In the genomic region with DNA sequence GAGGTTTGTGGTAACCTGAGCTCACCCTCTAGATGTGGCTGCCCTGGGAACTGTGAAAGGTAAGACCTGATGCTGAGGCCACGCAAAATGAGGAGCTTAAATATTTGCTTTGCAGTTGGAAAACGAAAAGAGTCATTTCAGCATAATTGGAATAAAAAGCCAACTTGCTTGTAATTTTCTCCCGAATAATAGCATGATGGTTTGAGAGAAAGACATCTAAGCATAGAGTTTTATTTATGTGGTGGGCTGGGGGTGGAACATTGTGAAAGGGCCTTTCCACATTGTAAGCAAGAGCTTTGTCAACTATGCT, we compare ENCODE assay signal across 16 mouse cellular contexts. TPM values are rescaled to one million over a fixed set of nuclear protein-coding genes. Genes with fewer than 3 reads are reported as not detected.
DNase-seq lines count a peak whose midpoint lies in the region; ATAC-seq and TF ChIP-seq lines count a peak whose summit lies in the region.
"Had no signal": no experiment of that assay in that cellular context is flagged by ENCODE, and none has a peak within 500 bp of the region (broad histone marks: within the 10 kb centered on the region; RNA-seq: fewer than 3 reads in every experiment).

No protein-coding gene starts in this region.

- no peaks in the 10 kb centered on the region for H3K27me3 ChIP-seq in heart, postnatal 0 days (ENCODE audit: control insufficient read depth, insufficient read depth, low read length)
- no peaks in the 10 kb centered on the region for H3K27me3 ChIP-seq in heart, embryonic 10.5 days (ENCODE audit: insufficient read depth, poor library complexity, severe bottlenecking)
- no peaks in the 10 kb centered on the region for H3K27me3 ChIP-seq in lung, embryonic 16.5 days (ENCODE audit: control insufficient read depth, insufficient read depth, low read depth, low read length)
- H3K27me3 ChIP-seq in midbrain, embryonic 13.5 days = no peaks in the 10 kb centered on the region
- H3K27me3 ChIP-seq: midbrain, embryonic 15.5 days; neural tube, embryonic 12.5 days had no signal

- WGBS in heart, postnatal 0 days = 83% methylated on average over 3 of the region's 3 CpGs
- WGBS in heart, embryonic 10.5 days = 88% methylated on average over 3 of the region's 3 CpGs
- WGBS in lung, embryonic 16.5 days = 60% methylated on average over 3 of the region's 3 CpGs
- WGBS in bone marrow, adult 2 months = 86% methylated on average over 3 of the region's 3 CpGs
- 88% methylated on average over 3 of the region's 3 CpGs for WGBS in midbrain, embryonic 13.5 days

- DNase-seq in heart, postnatal 0 days (ENCODE audit: low spot score) = no peak
- DNase-seq in heart, embryonic 10.5 days (ENCODE audit: low spot score) = no peak
- DNase-seq in lung, postnatal 4 days = no peak
- DNase-seq in induced T-regulatory cell, adult 2 months (ENCODE audit: low read depth) = peak; percentile 73
- DNase-seq in kidney, postnatal 25 days = no peak
- DNase-seq: adrenal gland, postnatal 36 days; cerebellum, adult 11-12 months; kidney, adult 11 months; thymus, adult 18-20 months had no signal

- no peak for ATAC-seq in heart, postnatal 0 days (ENCODE audit: insufficient read depth, low read depth)
- ATAC-seq in lung, embryonic 16.5 days (ENCODE audit: low read depth) = no peak
- ATAC-seq in midbrain, embryonic 13.5 days = no peak
- ATAC-seq: midbrain, embryonic 15.5 days had no signal

- 0 out of 2 replicates have a peak overlapping the region, but pooled peaks have one; percentile 78 for H3K4me3 ChIP-seq in heart, postnatal 0 days (ENCODE audit: low read depth, low read length)
- no peak overlapping the region for H3K4me3 ChIP-seq in heart, embryonic 10.5 days
- H3K4me3 ChIP-seq in lung, embryonic 16.5 days (ENCODE audit: low read length) = no peak overlapping the region
- H3K4me3 ChIP-seq in bone marrow, adult 2 months (replicated peaks; ENCODE audit: control insufficient read depth, low read depth, low read length) = peak overlapping the region; percentile 3
- no peak overlapping the region for H3K4me3 ChIP-seq in midbrain, embryonic 13.5 days (replicated peaks)
- H3K4me3 ChIP-seq: midbrain, embryonic 15.5 days; neural tube, embryonic 12.5 days had no signal

- H3K9ac ChIP-seq in heart, postnatal 0 days (replicated peaks; ENCODE audit: low read depth, low read length) = 0 out of 2 replicates have a peak overlapping the region, but pooled peaks have one; percentile 35
- no peak overlapping the region for H3K9ac ChIP-seq in lung, embryonic 16.5 days (ENCODE audit: low read length)
- no peak overlapping the region for H3K9ac ChIP-seq in midbrain, embryonic 13.5 days (replicated peaks)
- H3K9ac ChIP-seq: liver, embryonic 14.5 days; midbrain, embryonic 15.5 days; neural tube, embryonic 12.5 days had no signal

- H3K27ac ChIP-seq in heart, postnatal 0 days (ENCODE audit: low read depth) = peak overlapping the region; percentile 67
- H3K27ac ChIP-seq in heart, embryonic 10.5 days = no peak overlapping the region
- 0 out of 2 replicates have a peak overlapping the region, but pooled peaks have one; percentile 49 for H3K27ac ChIP-seq in lung, embryonic 16.5 days (ENCODE audit: low read length)
- no peak overlapping the region for H3K27ac ChIP-seq in bone marrow, adult 2 months (ENCODE audit: control insufficient read depth, insufficient read depth, low read depth, low read length, poor library complexity)
- H3K27ac ChIP-seq in midbrain, embryonic 13.5 days = no peak overlapping the region
- H3K27ac ChIP-seq: liver, embryonic 14.5 days; midbrain, embryonic 15.5 days; neural tube, embryonic 12.5 days had no signal

- peak overlapping the region; percentile 80 for H3K4me2 ChIP-seq in heart, postnatal 0 days (ENCODE audit: low read depth, low read length)
- H3K4me2 ChIP-seq in lung, embryonic 16.5 days (ENCODE audit: low read depth, low read length) = no peak overlapping the region
- H3K4me2 ChIP-seq in midbrain, embryonic 13.5 days (replicated peaks) = no peak overlapping the region
- H3K4me2 ChIP-seq: midbrain, embryonic 15.5 days; neural tube, embryonic 12.5 days had no signal

- no peaks in the 10 kb centered on the region for H3K9me3 ChIP-seq in heart, postnatal 0 days (replicated peaks; ENCODE audit: control insufficient read depth, low read length)
- no peaks in the 10 kb centered on the region for H3K9me3 ChIP-seq in heart, embryonic 10.5 days
- no peaks in the 10 kb centered on the region for H3K9me3 ChIP-seq in lung, embryonic 16.5 days (ENCODE audit: control insufficient read depth, low read length)
- H3K9me3 ChIP-seq in midbrain, embryonic 13.5 days = no peaks in the 10 kb centered on the region
- H3K9me3 ChIP-seq: G1E; midbrain, embryonic 15.5 days; neural tube, embryonic 12.5 days had no signal

- H3K4me1 ChIP-seq in heart, postnatal 0 days (ENCODE audit: control insufficient read depth, insufficient read depth) = peaks cover 20% of the 10 kb centered on the region
- H3K4me1 ChIP-seq in heart, embryonic 10.5 days = peaks cover 35% of the 10 kb centered on the region
- H3K4me1 ChIP-seq in lung, embryonic 16.5 days (replicated peaks; ENCODE audit: control insufficient read depth, insufficient read depth, low read length) = peaks cover 24% of the 10 kb centered on the region
- no peaks in the 10 kb centered on the region; the same call in 1 of the 2 replicates for H3K4me1 ChIP-seq in bone marrow, adult 2 months (ENCODE audit: control insufficient read depth, insufficient read depth, low read length)
- peaks cover 18% of the 10 kb centered on the region for H3K4me1 ChIP-seq in midbrain, embryonic 13.5 days (replicated peaks)

- H3K36me3 ChIP-seq in heart, postnatal 0 days (replicated peaks; ENCODE audit: control insufficient read depth, insufficient read depth, low read length) = no peaks in the 10 kb centered on the region
- H3K36me3 ChIP-seq in heart, embryonic 10.5 days = no peaks in the 10 kb centered on the region
- H3K36me3 ChIP-seq in lung, embryonic 16.5 days (ENCODE audit: control insufficient read depth, insufficient read depth, low read length) = no peaks in the 10 kb centered on the region
- H3K36me3 ChIP-seq in midbrain, embryonic 13.5 days = no peaks in the 10 kb centered on the region
- H3K36me3 ChIP-seq: G1E; midbrain, embryonic 15.5 days; neural tube, embryonic 12.5 days had no signal

- TF ChIP-seq POLR2A in bone marrow, adult 2 months (IDR thresholded peaks at IDR 0.05; ENCODE audit: borderline replicate concordance, control insufficient read depth, low read depth, low read length) = no peak

- TF ChIP-seq EP300 in heart, postnatal 0 days (IDR thresholded peaks at IDR 0.05; ENCODE audit: low read depth) = no peak

- TF ChIP-seq CTCF in heart, postnatal 0 days (IDR thresholded peaks at IDR 0.05; ENCODE audit: low read depth) = no peak
- TF ChIP-seq CTCF in bone marrow, adult 2 months (IDR thresholded peaks at IDR 0.05; ENCODE audit: control insufficient read depth, insufficient read depth, low read length) = no peak

RNA-seq across cellular contexts. Expression of gene Il6st, which starts 3.0 kb away (rescaled TPM):
- total RNA-seq in heart, postnatal 0 days (2014; rRNA removed; ENCODE audit: low replicate concordance) = 79.0 and 98.0 TPM in 2 replicates
- 29.9 and 30.0 TPM in 2 replicates for polyA plus RNA-seq in heart, postnatal 0 days (2015; fragmentation: Nextera tagmentation; extraction: Ambion mirVana)
- 32.3 and 55.6 TPM in 2 replicates for polyA plus RNA-seq in heart, embryonic 10.5 days (2016; fragmentation: Nextera tagmentation; extraction: Ambion mirVana)
- 38.3 and 47.4 TPM in 2 replicates for polyA plus RNA-seq in lung, embryonic 16.5 days (2015; fragmentation: Nextera tagmentation; extraction: Ambion mirVana)
- 13.9 and 29.0 TPM in 2 replicates for polyA plus RNA-seq in bone marrow, adult 2 months (2011; ENCODE audit: insufficient read depth, insufficient read length, low replicate concordance, missing spikeins)
- 19.4 and 20.8 TPM in 2 replicates for polyA plus RNA-seq in midbrain, embryonic 13.5 days (2015; fragmentation: Nextera tagmentation; extraction: Ambion mirVana)

Comparison
In these comparisons a context has a peak if more than half of its experiments do, and no peak if none do; other contexts are left out.
1. H3K27ac ChIP-seq: peak in heart, postnatal 0 days (single experiment) and lung, embryonic 16.5 days (single experiment); none in heart, embryonic 10.5 days (single experiment), bone marrow, adult 2 months (single experiment) and midbrain, embryonic 13.5 days (single experiment).
2. H3K4me3 ChIP-seq: peak in heart, postnatal 0 days (single experiment) and bone marrow, adult 2 months (single experiment); none in heart, embryonic 10.5 days (single experiment), lung, embryonic 16.5 days (single experiment) and midbrain, embryonic 13.5 days (single experiment).